Mouse (Mus musculus) kidney, postnatal 0 days (tissue): Measurements from ENCODE around the gene Kiz. TPM values are rescaled to one million over a fixed set of nuclear protein-coding genes. Genes with fewer than 3 reads are reported as not detected.

ENCODE experiments used
- ATAC-seq: fragments of 200-750 bp; cut with Nextera tagmentation; replicated peaks from 2 replicates; pipeline ENCODE4 v1.8.0; 2017; ENCODE audit warnings: low read depth, moderate number of reproducible peaks, moderate TSS enrichment, moderate library complexity; ENCODE audit not compliant: low FRiP score
- DNase-seq: peaks from one replicate; pipeline ENCODE4 v3.0.0-alpha.2; 2016; ENCODE audit warnings: low spot score
- H3K27ac ChIP-seq: fragments of 300-500 bp; sonication (generic); 2 replicates; pipeline ENCODE4 v1.5.1; 2014; ENCODE audit warnings: mild to moderate bottlenecking
- H3K27me3 ChIP-seq: fragments of 300-500 bp; sonication (generic); 2 replicates; pipeline ENCODE4 v1.6.1; 2014; ENCODE audit warnings: low read length, mixed read lengths; ENCODE audit not compliant: insufficient read depth
- H3K36me3 ChIP-seq: fragments of 300-500 bp; sonication (generic); 2 replicates; pipeline ENCODE4 v1.6.1; 2014; ENCODE audit warnings: low read length, mixed read lengths; ENCODE audit not compliant: insufficient read depth
- H3K4me1 ChIP-seq: fragments of 300-500 bp; sonication (generic); replicated peaks from 2 replicates; pipeline ENCODE4 v1.6.1; 2014; ENCODE audit warnings: antibody characterized with exemption, low read length, mixed read lengths; ENCODE audit not compliant: insufficient read depth
- H3K4me2 ChIP-seq: fragments of 300-500 bp; sonication (generic); 2 replicates; pipeline ENCODE4 v1.6.1; 2014; ENCODE audit warnings: mild to moderate bottlenecking, low read length, moderate library complexity, mixed read lengths
- H3K4me3 ChIP-seq: fragments of 300-500 bp; sonication (generic); replicated peaks from 2 replicates; pipeline ENCODE4 v1.5.1; 2014; ENCODE audit warnings: low read depth, low read length
- H3K9ac ChIP-seq: fragments of 300-500 bp; sonication (generic); 2 replicates; pipeline ENCODE4 v1.6.1; 2014; ENCODE audit warnings: low read depth, low read length
- H3K9me3 ChIP-seq: fragments of 300-500 bp; sonication (generic); replicated peaks from 2 replicates; pipeline ENCODE4 v1.6.1; 2016; ENCODE audit warnings: low read length, inconsistent platforms, mixed read lengths
- CTCF ChIP-seq: IDR thresholded peaks from 2 replicates; pipeline ENCODE4 v1.5.1; 2016; ENCODE audit warnings: antibody characterized with exemption, low read depth, mild to moderate bottlenecking, moderate library complexity
- WGBS: fragments of 180-500 bp; shearing (Covaris S2); extraction: QIAGEN DNeasy Blood & Tissue Kit; methylation state at CpG from one replicate; pipeline ENCODE4 v1.1.7; 2014; 5-methylcytosine and 5-hydroxymethylcytosine counted together
- polyA plus RNA-seq: library from polyadenylated mRNA; unstranded; fragments of >200 nt; fragmentation: Nextera tagmentation; extraction: Ambion mirVana; gene quantifications from 2 replicates; pipeline ENCODE4 v1.2.1, GENCODE M21; 2015

The Kiz gene
- polyA plus RNA-seq, 1 experiment from 2014 or later, result 31.0 TPM

DNA sequence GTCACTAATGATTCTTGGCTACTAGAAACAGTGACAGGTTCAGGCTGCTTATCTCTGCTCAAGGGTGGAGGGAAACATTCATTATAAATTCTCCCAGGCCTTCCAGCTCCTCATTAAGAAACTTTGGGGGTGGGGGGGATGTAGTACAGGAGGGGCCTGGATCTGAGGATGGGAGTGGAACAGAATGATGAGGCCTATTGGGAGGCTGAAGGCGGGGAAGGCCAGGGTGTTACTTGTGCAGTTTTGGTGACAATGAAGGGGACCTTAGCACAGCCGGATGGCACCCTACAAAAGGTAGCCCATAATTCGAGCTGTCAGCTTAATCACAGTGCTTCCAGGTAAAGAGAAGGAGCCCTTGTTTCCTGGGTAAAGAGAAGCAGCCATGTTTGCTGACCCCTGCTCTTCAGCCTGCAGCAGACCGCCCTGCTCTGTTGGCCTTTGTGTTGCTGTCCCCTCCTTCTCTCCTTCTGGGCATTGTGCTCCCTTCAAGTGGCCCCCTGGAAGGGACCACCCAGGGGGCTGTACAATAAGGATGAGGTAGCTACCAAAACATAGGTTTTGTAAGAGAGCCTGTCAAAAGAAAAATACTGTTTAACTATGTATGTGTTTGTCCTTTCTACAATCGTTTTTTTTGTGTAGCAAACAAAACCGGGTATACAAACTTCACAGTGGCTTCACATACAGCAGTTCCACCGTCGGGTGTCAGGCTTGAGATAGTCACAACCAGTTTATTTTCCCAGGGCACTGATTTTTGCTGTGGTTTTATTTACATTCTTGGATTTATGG, 64.9 kb downstream of the Kiz start:
- no peak for TF ChIP-seq CTCF
- Histone ChIP-seq H3K4me3 (no peak overlapping the region), H3K4me2 (no peak overlapping the region), H3K9me3 (no peaks in the 10 kb centered on the region), H3K36me3 (no peaks in the 10 kb centered on the region), H3K27ac (no peak overlapping the region), H3K4me1 (no peaks in the 10 kb centered on the region), H3K27me3 (no peaks in the 10 kb centered on the region), H3K9ac (no peak overlapping the region)
- DNase-seq (peak; percentile 7), ATAC-seq (no peak)
- WGBS, result 28% methylated on average over 8 of the region's 8 CpGs

DNA sequence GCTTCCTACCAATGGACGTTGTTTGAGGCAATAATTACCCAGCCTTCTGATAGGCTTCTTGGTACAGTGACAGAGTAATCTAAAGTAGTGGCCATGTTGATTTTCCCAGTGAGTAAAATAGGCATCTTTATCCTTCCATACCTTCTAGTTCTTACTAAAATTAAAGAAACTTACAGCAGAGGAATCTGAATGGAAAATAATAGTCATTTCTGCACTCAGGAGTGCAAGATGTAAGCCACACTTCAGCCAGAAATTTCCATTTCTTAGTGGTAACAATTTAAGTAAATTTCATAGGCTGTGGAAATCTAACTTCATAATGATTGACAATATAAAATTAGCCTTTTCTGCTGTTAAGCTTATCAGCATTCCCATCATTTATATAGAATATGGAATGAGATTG, 69.6 kb downstream of the Kiz start:
- no peak overlapping the region for H3K4me3 ChIP-seq
- 96% methylated on average over 1 of the region's 1 CpGs for WGBS
- ATAC-seq (no peak), DNase-seq (no peak)
- no peaks in the 10 kb centered on the region for H3K36me3 ChIP-seq
- H3K9me3 ChIP-seq, result no peaks in the 10 kb centered on the region
- H3K27ac ChIP-seq, result no peak overlapping the region
- H3K4me2 ChIP-seq, result no peak overlapping the region
- no peaks in the 10 kb centered on the region for H3K4me1 ChIP-seq
- no peaks in the 10 kb centered on the region for H3K27me3 ChIP-seq
- no peak overlapping the region for H3K9ac ChIP-seq
- TF ChIP-seq CTCF, result no peak

DNA sequence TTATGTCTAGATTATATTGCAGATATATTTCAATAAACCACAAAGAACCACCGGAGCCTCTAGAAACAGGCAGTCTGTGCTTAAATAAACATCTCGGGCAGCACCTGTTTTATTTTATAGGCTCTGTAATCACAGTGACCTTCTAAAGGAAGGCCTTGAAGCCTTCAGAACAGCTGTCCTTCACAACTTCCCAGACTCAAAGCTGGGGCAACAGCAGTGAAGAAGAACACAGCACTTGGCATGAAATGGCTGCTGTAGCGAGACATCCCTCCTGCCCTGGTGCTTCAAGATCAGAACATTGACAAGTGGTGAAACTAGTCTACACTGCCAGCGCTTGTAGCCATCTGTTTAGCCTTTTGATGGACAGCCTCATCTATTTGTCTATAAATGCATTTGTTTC, 70.2 kb downstream of the Kiz start:
- TF ChIP-seq CTCF, result no peak
- DNase-seq, result no peak
- H3K4me3 ChIP-seq, result no peak overlapping the region
- H3K27ac ChIP-seq, result no peak overlapping the region
- H3K4me1 ChIP-seq, result no peaks in the 10 kb centered on the region
- no peaks in the 10 kb centered on the region for H3K36me3 ChIP-seq
- H3K9me3 ChIP-seq, result no peaks in the 10 kb centered on the region
- ATAC-seq, result no peak
- H3K9ac ChIP-seq, result no peak overlapping the region
- WGBS, result 66% methylated on average over 4 of the region's 4 CpGs
- H3K4me2 ChIP-seq, result no peak overlapping the region
- no peaks in the 10 kb centered on the region for H3K27me3 ChIP-seq

DNA sequence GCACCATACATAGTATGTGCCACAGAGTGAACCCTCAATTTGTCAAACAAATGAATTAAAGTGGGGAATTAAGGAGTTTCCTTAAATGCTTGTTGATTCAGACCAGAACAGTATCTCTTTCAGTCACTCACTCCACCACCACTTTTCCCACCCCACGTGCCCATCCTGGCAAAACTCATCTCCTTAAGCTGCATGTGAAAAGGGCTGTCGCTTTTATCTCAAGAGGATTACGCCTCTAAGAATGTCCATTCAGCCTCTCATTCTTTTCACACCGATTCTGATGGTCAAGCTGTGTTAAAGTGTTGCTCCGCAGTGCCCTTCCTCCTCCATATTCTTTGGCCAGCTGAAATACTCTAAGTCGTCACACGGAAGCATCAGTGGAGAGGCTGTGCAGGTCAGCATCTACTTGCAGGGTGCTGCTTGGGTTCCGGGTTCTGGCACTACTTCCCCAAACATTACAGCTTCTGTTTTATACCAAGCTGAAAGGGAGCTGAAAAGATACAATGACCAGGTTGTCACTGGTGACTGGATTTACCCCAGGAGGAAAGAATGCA, 92.6 kb downstream of the Kiz start:
- H3K4me1 ChIP-seq, result no peaks in the 10 kb centered on the region
- no peak overlapping the region for H3K4me3 ChIP-seq
- no peaks in the 10 kb centered on the region for H3K9me3 ChIP-seq
- TF ChIP-seq CTCF, result no peak
- H3K27me3 ChIP-seq, result no peaks in the 10 kb centered on the region
- no peak for DNase-seq
- no peak for ATAC-seq
- no peak overlapping the region for H3K9ac ChIP-seq
- H3K27ac ChIP-seq, result no peak overlapping the region
- H3K36me3 ChIP-seq, result 0 out of 2 replicates have a peak, but pooled peaks cover 3% of the 10 kb centered on the region
- WGBS, result 66% methylated on average over 8 of the region's 8 CpGs
- H3K4me2 ChIP-seq, result no peak overlapping the region

DNA sequence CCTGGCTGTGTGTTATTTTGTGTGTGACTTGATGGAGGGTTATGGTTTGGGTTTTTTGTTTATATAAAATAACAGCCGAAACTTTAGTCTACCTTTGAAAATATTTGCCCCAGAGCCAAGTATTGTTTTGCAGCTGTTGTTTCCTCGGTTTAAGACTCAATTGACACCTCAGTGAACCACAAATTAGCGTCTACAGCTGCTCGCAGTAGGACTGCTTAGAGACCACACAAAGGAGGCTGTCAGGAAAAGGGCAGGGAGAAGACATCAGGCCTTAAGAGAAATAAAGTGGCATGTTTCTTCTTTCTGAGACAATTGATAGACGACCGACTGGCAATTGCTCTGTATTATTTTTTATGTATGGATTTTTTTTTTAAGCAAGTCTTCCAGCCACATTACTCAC, 100.7 kb downstream of the Kiz start:
- peaks cover 4% of the 10 kb centered on the region; the same call in 1 of the 2 replicates for H3K4me1 ChIP-seq
- H3K9me3 ChIP-seq, result no peaks in the 10 kb centered on the region
- no peak overlapping the region for H3K4me3 ChIP-seq
- no peak for TF ChIP-seq CTCF
- ATAC-seq (no peak), DNase-seq (no peak)
- no peak overlapping the region for H3K27ac ChIP-seq
- H3K36me3 ChIP-seq, result no peaks in the 10 kb centered on the region
- WGBS, result 54% methylated on average over 6 of the region's 6 CpGs
- H3K9ac ChIP-seq, result no peak overlapping the region
- no peaks in the 10 kb centered on the region for H3K27me3 ChIP-seq
- no peak overlapping the region for H3K4me2 ChIP-seq

DNA sequence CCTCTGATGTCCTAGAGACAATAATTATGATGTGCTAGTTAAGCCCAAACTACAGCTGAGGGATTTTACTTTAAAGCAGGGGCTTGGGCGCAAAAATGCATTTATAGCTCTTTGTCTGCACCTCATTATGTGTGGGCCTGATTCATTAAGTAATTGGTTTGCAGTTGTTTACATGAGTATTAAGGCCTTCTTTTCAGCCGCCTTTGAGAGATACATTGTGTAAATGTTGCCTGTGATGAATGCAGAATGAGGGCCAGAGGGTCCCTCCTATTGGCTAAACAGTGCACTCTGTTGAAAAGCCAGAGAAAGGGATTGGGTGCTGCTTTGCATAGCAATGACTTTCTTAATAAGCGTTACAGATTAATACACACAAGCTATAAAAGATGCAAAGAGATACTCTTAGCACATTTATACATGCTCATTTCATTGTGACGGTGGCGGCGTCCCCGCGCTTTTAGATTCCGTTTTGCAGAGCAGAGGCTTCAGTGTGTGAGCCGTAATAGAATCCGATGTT, 102.8 kb downstream of the Kiz start:
- H3K36me3 ChIP-seq, result no peaks in the 10 kb centered on the region
- peak overlapping the region; percentile 58 for H3K4me2 ChIP-seq
- H3K4me3 ChIP-seq, result peak overlapping the region; percentile 24
- 15% methylated on average over 11 of the region's 11 CpGs for WGBS
- no peaks in the 10 kb centered on the region for H3K9me3 ChIP-seq
- peaks cover 4% of the 10 kb centered on the region; the same call in 1 of the 2 replicates for H3K4me1 ChIP-seq
- DNase-seq, result peak; percentile 49
- H3K27me3 ChIP-seq, result no peaks in the 10 kb centered on the region
- no peak for ATAC-seq
- no peak overlapping the region for H3K27ac ChIP-seq
- no peak overlapping the region for H3K9ac ChIP-seq
- no peak for TF ChIP-seq CTCF
